Mouse (Mus musculus): Measurements from ENCODE around the gene Dok7. TPM values are rescaled to one million over a fixed set of nuclear protein-coding genes. Genes with fewer than 3 reads are reported as not detected.

Dok7 gene
- polyA plus RNA-seq, 1 experiment from 2014 or later = 0.26 TPM

GRCm38 (mm10) chr5:35070314-35070713 lies 13.7 kb downstream of the Dok7 start:
- Histone ChIP-seq H3K36me3 (no peaks in the 10 kb centered on the region), H3K4me3 (no peak overlapping the region), H3K9me3 (replicated peaks) (no peaks in the 10 kb centered on the region), H3K27ac (no peak overlapping the region), H3K27me3 (ENCODE audit: low read depth, poor library complexity, severe bottlenecking) (no peaks in the 10 kb centered on the region), H3K4me1 (peaks cover 3% of the 10 kb centered on the region; the same call in 1 of the 2 replicates)
- 83% methylated on average over 8 of the region's 8 CpGs for WGBS
- no peak for DNase-seq (ENCODE audit: low spot score)

- H3K27ac ChIP-seq = no peak overlapping the region
- no peak for DNase-seq (ENCODE audit: low spot score)
- no peaks in the 10 kb centered on the region for H3K36me3 ChIP-seq
- WGBS = 83% methylated on average over 7 of the region's 7 CpGs
- peaks cover 3% of the 10 kb centered on the region; the same call in 1 of the 2 replicates for H3K4me1 ChIP-seq
- H3K27me3 ChIP-seq (ENCODE audit: low read depth, poor library complexity, severe bottlenecking) = no peaks in the 10 kb centered on the region
- no peak overlapping the region for H3K4me3 ChIP-seq
- no peaks in the 10 kb centered on the region for H3K9me3 ChIP-seq (replicated peaks)
Observed at GRCm38 (mm10) chr5:35070953-35071352, 14.4 kb downstream of the Dok7 start.

GRCm38 (mm10) chr5:35071855-35072254 lies 15.3 kb downstream of the Dok7 start:
- no peak overlapping the region for H3K4me3 ChIP-seq
- no peaks in the 10 kb centered on the region for H3K36me3 ChIP-seq
- H3K27me3 ChIP-seq (ENCODE audit: low read depth, poor library complexity, severe bottlenecking) = no peaks in the 10 kb centered on the region
- H3K27ac ChIP-seq = no peak overlapping the region
- H3K4me1 ChIP-seq = peaks cover 3% of the 10 kb centered on the region; the same call in 1 of the 2 replicates
- no peaks in the 10 kb centered on the region for H3K9me3 ChIP-seq (replicated peaks)
- WGBS = 96% methylated on average over 6 of the region's 6 CpGs
- no peak for DNase-seq (ENCODE audit: low spot score)

GRCm38 (mm10) chr5:35073235-35073634 lies 16.7 kb downstream of the Dok7 start:
- no peak for DNase-seq (ENCODE audit: low spot score)
- peaks cover 6% of the 10 kb centered on the region for H3K27me3 ChIP-seq (ENCODE audit: low read depth, poor library complexity, severe bottlenecking)
- H3K27ac ChIP-seq = no peak overlapping the region
- no peaks in the 10 kb centered on the region for H3K36me3 ChIP-seq
- WGBS = 79% methylated on average over 11 of the region's 11 CpGs
- H3K4me1 ChIP-seq = peaks cover 3% of the 10 kb centered on the region; the same call in 1 of the 2 replicates
- H3K9me3 ChIP-seq (replicated peaks) = no peaks in the 10 kb centered on the region
- no peak overlapping the region for H3K4me3 ChIP-seq

GRCm38 (mm10) chr5:35073992-35074391 lies 17.4 kb downstream of the Dok7 start:
- WGBS = 79% methylated on average over 9 of the region's 9 CpGs
- H3K27ac ChIP-seq = no peak overlapping the region
- no peak for DNase-seq (ENCODE audit: low spot score)

GRCm38 (mm10) chr5:35076369-35076768 lies 19.8 kb downstream of the Dok7 start:
- peaks cover 33% of the 10 kb centered on the region for H3K27me3 ChIP-seq (ENCODE audit: low read depth, poor library complexity, severe bottlenecking)
- H3K36me3 ChIP-seq = no peaks in the 10 kb centered on the region
- H3K4me1 ChIP-seq = peaks cover 7% of the 10 kb centered on the region
- H3K9me3 ChIP-seq (replicated peaks) = no peaks in the 10 kb centered on the region
- DNase-seq (ENCODE audit: low spot score) = no peak
- WGBS = 84% methylated on average over 1 of the region's 1 CpGs
- H3K4me3 ChIP-seq = no peak overlapping the region
- H3K27ac ChIP-seq = no peak overlapping the region

More at GRCm38 (mm10) chr5:35073992-35074391, 17.4 kb downstream of the Dok7 start:
- H3K4me1 ChIP-seq = peaks cover 3% of the 10 kb centered on the region; the same call in 1 of the 2 replicates
- H3K27me3 ChIP-seq (ENCODE audit: low read depth, poor library complexity, severe bottlenecking) = peaks cover 14% of the 10 kb centered on the region
- H3K4me3 ChIP-seq = no peak overlapping the region
- H3K9me3 ChIP-seq (replicated peaks) = no peaks in the 10 kb centered on the region
- H3K36me3 ChIP-seq = no peaks in the 10 kb centered on the region

GRCm38 (mm10) chr5:35079101-35079500 lies 22.5 kb downstream of the Dok7 start:
- 36% methylated on average over 18 of the region's 18 CpGs for WGBS
- Histone ChIP-seq H3K4me1 (peaks cover 7% of the 10 kb centered on the region), H3K4me3 (no peak overlapping the region), H3K36me3 (no peaks in the 10 kb centered on the region), H3K9me3 (replicated peaks) (no peaks in the 10 kb centered on the region), H3K27ac (no peak overlapping the region), H3K27me3 (ENCODE audit: low read depth, poor library complexity, severe bottlenecking) (peaks cover 33% of the 10 kb centered on the region)
- DNase-seq (ENCODE audit: low spot score) = no peak

GRCm38 (mm10) chr5:35084913-35085312 lies 28.3 kb downstream of the Dok7 start:
- no peaks in the 10 kb centered on the region for H3K9me3 ChIP-seq (replicated peaks)
- no peak overlapping the region for H3K4me3 ChIP-seq
- H3K27ac ChIP-seq = no peak overlapping the region
- peaks cover under 1% of the 10 kb centered on the region; the same call in 1 of the 2 replicates for H3K4me1 ChIP-seq
- DNase-seq (ENCODE audit: low spot score) = no peak
- H3K36me3 ChIP-seq = no peaks in the 10 kb centered on the region
- WGBS = 84% methylated on average over 3 of the region's 3 CpGs
- H3K27me3 ChIP-seq (ENCODE audit: low read depth, poor library complexity, severe bottlenecking) = peaks cover 10% of the 10 kb centered on the region

GRCm38 (mm10) chr5:35088785-35089613 lies 32.4 kb downstream of the Dok7 start:
- H3K4me3 ChIP-seq = no peak overlapping the region
- 63% methylated on average over 9 of the region's 9 CpGs for WGBS

GRCm38 (mm10) chr5:35089614-35089963 lies 33.0 kb downstream of the Dok7 start:
- Histone ChIP-seq H3K27me3 (ENCODE audit: low read depth, poor library complexity, severe bottlenecking) (no peaks in the 10 kb centered on the region), H3K9me3 (replicated peaks) (no peaks in the 10 kb centered on the region), H3K4me3 (no peak overlapping the region), H3K4me1 (no peaks in the 10 kb centered on the region), H3K27ac (no peak overlapping the region), H3K36me3 (peaks cover 32% of the 10 kb centered on the region)
- WGBS = 81% methylated on average over 5 of the region's 5 CpGs
- DNase-seq (ENCODE audit: low spot score) = no peak

More at GRCm38 (mm10) chr5:35088785-35089613, 32.4 kb downstream of the Dok7 start:
- H3K27ac ChIP-seq = no peak overlapping the region
- H3K27me3 ChIP-seq (ENCODE audit: low read depth, poor library complexity, severe bottlenecking) = no peaks in the 10 kb centered on the region
- H3K4me1 ChIP-seq = no peaks in the 10 kb centered on the region
- no peaks in the 10 kb centered on the region for H3K9me3 ChIP-seq (replicated peaks)
- peak; percentile 74 for DNase-seq (ENCODE audit: low spot score)
- H3K36me3 ChIP-seq = peaks cover 28% of the 10 kb centered on the region

GRCm38 (mm10) chr5:35091636-35092035 lies 35.1 kb downstream of the Dok7 start:
- Histone ChIP-seq H3K27me3 (ENCODE audit: low read depth, poor library complexity, severe bottlenecking) (no peaks in the 10 kb centered on the region), H3K27ac (no peak overlapping the region), H3K4me1 (no peaks in the 10 kb centered on the region; the same call in 1 of the 2 replicates), H3K9me3 (replicated peaks) (no peaks in the 10 kb centered on the region), H3K4me3 (no peak overlapping the region), H3K36me3 (peaks cover 53% of the 10 kb centered on the region)
- DNase-seq (ENCODE audit: low spot score) = no peak
- 97% methylated on average over 3 of the region's 3 CpGs for WGBS

GRCm38 (mm10) chr5:35103086-35103485 lies 46.5 kb downstream of the Dok7 start:
- 86% methylated on average over 8 of the region's 8 CpGs for WGBS
- Histone ChIP-seq H3K27ac (no peak overlapping the region), H3K4me1 (peaks cover 21% of the 10 kb centered on the region), H3K4me3 (no peak overlapping the region), H3K36me3 (peaks cover 46% of the 10 kb centered on the region), H3K27me3 (ENCODE audit: low read depth, poor library complexity, severe bottlenecking) (no peaks in the 10 kb centered on the region), H3K9me3 (replicated peaks) (no peaks in the 10 kb centered on the region)
- DNase-seq (ENCODE audit: low spot score) = no peak

- Histone ChIP-seq H3K27ac (no peak overlapping the region), H3K9me3 (replicated peaks) (no peaks in the 10 kb centered on the region), H3K27me3 (ENCODE audit: low read depth, poor library complexity, severe bottlenecking) (no peaks in the 10 kb centered on the region), H3K4me1 (peaks cover 21% of the 10 kb centered on the region), H3K36me3 (peaks cover 41% of the 10 kb centered on the region), H3K4me3 (no peak overlapping the region)
- DNase-seq (ENCODE audit: low spot score) = no peak
- WGBS = 77% methylated on average over 2 of the region's 2 CpGs
Observed at GRCm38 (mm10) chr5:35103528-35103927, 47.0 kb downstream of the Dok7 start.
